Mouse (Mus musculus) mouse trophoblast stem cell (cell line): Measurements from ENCODE around the gene Ndufs8.

Source experiments
- in situ Hi-C, 2 experiments: fragments of 300-500 bp; cut with MseI, MboI; formaldehyde crosslinking; loops; 2 replicates in 1 of 2; 3 replicates in 1 of 2; pipeline ENCODE4 v1.15.1; 2025

Gene Ndufs8

GRCm38 (mm10) chr19:3931716-3932115 lies 19.1 kb upstream of the Ndufs8 start:
- in situ Hi-C loops, result no loop called here

GRCm38 (mm10) chr19:3930262-3931057 lies 17.9 kb upstream of the Ndufs8 start:
- in situ Hi-C loops, result no loop called here

- in situ Hi-C loops, result no loop called here
These were observed 16.8 kb upstream of the Ndufs8 start, which contains the start of gene Aldh3b1 for GRCm38 (mm10) chr19:3929211-3929941. Aldh3b1 (minus strand) TSS chr19:3929808.

GRCm38 (mm10) chr19:3928779-3929178 lies 16.2 kb upstream of the Ndufs8 start:
- in situ Hi-C loops, result no loop called here

- in situ Hi-C loops, result no loop called here
These were observed 15.4 kb upstream of the Ndufs8 start for GRCm38 (mm10) chr19:3927989-3928388.

GRCm38 (mm10) chr19:3926685-3927084 lies 14.1 kb upstream of the Ndufs8 start:
- in situ Hi-C loops, result no loop called here

- in situ Hi-C loops, result no loop called here
These were observed 13.7 kb upstream of the Ndufs8 start for GRCm38 (mm10) chr19:3926279-3926678.

GRCm38 (mm10) chr19:3925859-3926258 lies 13.3 kb upstream of the Ndufs8 start:
- in situ Hi-C loops, result no loop called here

- in situ Hi-C loops, result no loop called here
These were observed 12.3 kb upstream of the Ndufs8 start for GRCm38 (mm10) chr19:3924868-3925267.

GRCm38 (mm10) chr19:3924190-3924589 lies 11.6 kb upstream of the Ndufs8 start:
- in situ Hi-C loops, result no loop called here

GRCm38 (mm10) chr19:3923586-3923985 lies 11.0 kb upstream of the Ndufs8 start:
- in situ Hi-C loops, result no loop called here

- in situ Hi-C loops, result no loop called here
These were observed 10.2 kb upstream of the Ndufs8 start for GRCm38 (mm10) chr19:3922661-3923371.

GRCm38 (mm10) chr19:3919928-3920327 lies 7.4 kb upstream of the Ndufs8 start:
- in situ Hi-C loops, result no loop called here

- in situ Hi-C loops, result no loop called here
These were observed 4.2 kb upstream of the Ndufs8 start for GRCm38 (mm10) chr19:3916727-3917126.

GRCm38 (mm10) chr19:3914535-3914934 lies 2.0 kb upstream of the Ndufs8 start:
- in situ Hi-C loops, result no loop called here

GRCm38 (mm10) chr19:3913692-3914091 lies 1.1 kb upstream of the Ndufs8 start:
- in situ Hi-C loops, result no loop called here

GRCm38 (mm10) chr19:3910206-3910605 lies 2.4 kb downstream of the Ndufs8 start:
- in situ Hi-C loops, result no loop called here

GRCm38 (mm10) chr19:3907876-3908660 lies 4.5 kb downstream of the Ndufs8 start:
- in situ Hi-C loops, result no loop called here

GRCm38 (mm10) chr19:3906795-3907786 lies 5.5 kb downstream of the Ndufs8 start, which contains the start of gene Tcirg1:
Tcirg1 (minus strand) TSS chr19:3907133.
- in situ Hi-C loops, result no loop called here

GRCm38 (mm10) chr19:3906326-3906725 lies 6.2 kb downstream of the Ndufs8 start:
- in situ Hi-C loops, result no loop called here
